Mouse (Mus musculus) C2C12 (cell line): ENCODE results near the gene Gm7073.

Experiments
- CEBPB ChIP-seq: IDR thresholded peaks from one replicate; pipeline ENCODE4 v1.6.1; 2011; ENCODE audit warnings: low read depth, mild to moderate bottlenecking, control low read depth, moderate library complexity
- CTCF ChIP-seq: IDR thresholded peaks from one replicate; pipeline ENCODE4 v1.5.1; 2011; ENCODE audit not compliant: control insufficient read depth, insufficient read depth, insufficient read length
- FOSL1 ChIP-seq: IDR thresholded peaks from one replicate; pipeline ENCODE4 v1.8.0; 2011; ENCODE audit warnings: mild to moderate bottlenecking, low read length; ENCODE audit not compliant: poor library complexity, insufficient read depth, severe bottlenecking
- MAX ChIP-seq: IDR thresholded peaks from one replicate; pipeline ENCODE4 v1.6.1; 2011; ENCODE audit warnings: mild to moderate bottlenecking, control low read depth
- MYOG ChIP-seq: IDR thresholded peaks from one replicate; pipeline ENCODE4 v1.6.1; 2011; ENCODE audit not compliant: control insufficient read depth, insufficient read length; ENCODE audit errors: extremely low read depth
- USF1 ChIP-seq: IDR thresholded peaks from one replicate; pipeline ENCODE4 v1.6.1; 2011; ENCODE audit warnings: low read depth, mild to moderate bottlenecking, control low read depth, moderate library complexity

GRCm38 (mm10) chrX:60414563-60415111, 124.4 kb downstream of the Gm7073 start:
- TF ChIP-seq CTCF (no peak), FOSL1 (no peak), USF1 (no peak), MAX (no peak), MYOG (no peak), CEBPB (no peak)
